Mouse (Mus musculus): ENCODE measurements around the gene Egfl6. TPM values are rescaled to one million over a fixed set of nuclear protein-coding genes. Genes with fewer than 3 reads are reported as not detected.
"Not testable (repeated sequence)": the region's sequence is repeated elsewhere in the genome, so short reads cannot be mapped to it uniquely, and the experiment has no call there.

Gene Egfl6
- total RNA-seq, 2 experiments from 2014 or later = 2.7 to 3.5 TPM

DNA sequence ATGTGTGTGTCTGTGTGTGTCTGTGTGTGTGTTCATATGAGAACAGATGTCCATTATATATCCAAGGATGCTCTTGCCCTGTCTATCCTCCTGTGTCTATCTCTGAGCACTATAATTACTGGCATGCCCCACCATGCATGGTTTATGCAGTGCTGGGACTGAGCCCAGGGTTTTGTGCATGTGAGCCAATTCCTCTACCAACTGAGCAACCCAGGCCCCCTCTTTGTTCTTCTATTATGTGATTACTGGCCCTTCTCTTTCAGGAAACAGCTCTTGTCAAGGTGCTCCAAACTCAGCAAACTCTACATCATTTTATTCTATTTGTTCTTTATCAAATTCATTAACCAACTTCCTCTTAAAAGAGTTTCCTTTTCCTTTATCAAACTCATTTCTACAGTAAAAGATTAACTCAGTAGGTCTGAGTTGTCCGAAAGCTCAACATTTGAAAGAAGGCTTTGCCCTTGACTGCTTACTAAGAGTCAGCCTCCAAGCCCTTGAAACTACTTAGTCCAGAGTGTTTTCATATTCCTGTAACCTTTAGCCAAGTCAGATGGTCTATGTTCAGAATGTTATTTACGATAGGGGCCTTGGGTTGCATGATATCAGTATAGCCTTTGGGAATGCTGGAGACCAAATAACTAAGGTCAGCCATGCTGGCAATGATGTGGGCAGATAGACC, 59.7 kb downstream of the Egfl6 start:
- intact Hi-C loops (cut with DNase I) = no loop called here
- DNase-seq (ENCODE audit: low spot score in 2 of 2) = no peak

DNA sequence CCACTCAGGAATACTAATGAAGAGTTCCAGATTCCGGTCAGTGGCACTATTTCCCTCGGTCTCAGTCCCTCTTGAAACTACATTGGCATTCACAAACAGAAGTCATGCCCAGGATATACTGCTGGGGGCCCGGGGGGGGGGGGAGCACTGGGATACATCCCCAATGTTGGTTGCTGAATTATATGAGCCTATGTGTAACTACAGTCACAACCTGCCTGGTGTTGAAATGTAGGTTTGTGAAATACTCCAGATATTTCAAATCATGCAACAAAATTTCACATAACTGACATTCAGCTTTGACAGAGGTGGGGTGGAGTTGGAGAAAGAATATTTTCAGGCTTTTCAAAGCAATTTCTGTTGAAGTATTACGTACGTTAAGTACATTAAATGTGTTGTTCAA, 64.7 kb downstream of the Egfl6 start:
- intact Hi-C loops (cut with DNase I) = no loop called here
- DNase-seq (ENCODE audit: low spot score in 2 of 2) = no peak

DNA sequence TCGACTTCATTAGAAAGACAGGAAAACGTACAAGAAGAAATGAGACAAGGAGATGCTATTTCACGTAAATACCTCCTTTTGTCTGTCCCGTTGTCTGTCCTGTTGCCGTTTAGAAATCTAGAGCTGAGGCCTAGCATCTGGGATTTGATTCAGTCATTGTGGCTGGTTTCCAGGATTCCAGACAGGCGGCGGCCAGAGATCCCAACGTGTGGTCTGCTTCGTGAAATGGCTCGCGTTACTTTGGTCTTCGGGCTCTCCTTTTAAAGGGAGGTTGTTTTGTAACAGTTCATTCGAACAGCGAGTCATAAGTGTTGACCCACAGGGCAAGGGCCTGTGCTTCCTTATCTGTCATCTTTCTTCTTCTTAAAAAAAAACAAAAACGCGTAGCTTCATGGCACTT, 67.2 kb downstream of the Egfl6 start, which contains the start of gene Tceanc:
Gene Tceanc (minus strand): TSS at position 223 of the 400 bp plus-strand sequence.
- DNase-seq (ENCODE audit: low spot score in 2 of 2) = no peak
- intact Hi-C loops (cut with DNase I) = no loop called here

DNA sequence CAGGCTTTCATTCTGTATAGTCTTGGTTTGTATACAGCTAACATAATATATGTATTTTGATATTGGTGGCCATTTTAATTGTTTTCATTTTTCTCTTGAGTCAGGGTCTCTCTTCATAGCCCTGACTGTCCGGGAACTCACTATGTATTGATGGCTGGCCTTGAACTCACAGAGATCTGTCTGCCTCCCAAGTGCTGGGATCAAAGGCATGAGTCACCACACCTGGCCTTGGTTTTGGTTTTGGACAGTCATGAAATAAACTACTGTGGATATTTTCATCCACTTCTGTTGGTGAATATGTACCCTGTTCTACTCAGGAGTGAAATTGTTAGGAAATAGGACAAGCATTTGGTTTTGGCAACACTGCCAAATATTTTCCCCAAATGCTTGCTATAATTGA, 68.9 kb downstream of the Egfl6 start:
- DNase-seq (ENCODE audit: low spot score in 2 of 2) = no peak
- intact Hi-C loops (cut with DNase I) = no loop called here

DNA sequence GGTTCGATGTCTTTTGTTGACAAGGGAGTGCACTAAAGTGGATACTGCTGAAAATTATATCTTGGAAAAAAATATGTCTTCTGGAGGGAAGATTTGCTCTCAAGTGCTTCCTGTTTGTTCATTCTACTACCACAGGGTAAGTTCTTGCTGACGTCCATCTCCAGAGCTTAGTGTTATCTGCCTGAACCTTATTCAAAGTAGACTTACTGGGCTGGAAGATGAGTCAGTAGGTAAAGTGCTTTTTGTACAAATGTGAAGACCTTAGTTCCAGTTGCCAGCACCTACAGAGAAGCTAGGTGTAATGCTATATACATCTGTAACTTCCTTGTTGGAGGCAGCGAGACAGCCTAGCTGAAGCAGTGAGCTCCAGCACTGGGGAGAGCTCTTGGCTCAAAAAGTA, 69.6 kb downstream of the Egfl6 start:
- DNase-seq (ENCODE audit: low spot score in 2 of 2) = no peak
- intact Hi-C loops (cut with DNase I) = no loop called here

DNA sequence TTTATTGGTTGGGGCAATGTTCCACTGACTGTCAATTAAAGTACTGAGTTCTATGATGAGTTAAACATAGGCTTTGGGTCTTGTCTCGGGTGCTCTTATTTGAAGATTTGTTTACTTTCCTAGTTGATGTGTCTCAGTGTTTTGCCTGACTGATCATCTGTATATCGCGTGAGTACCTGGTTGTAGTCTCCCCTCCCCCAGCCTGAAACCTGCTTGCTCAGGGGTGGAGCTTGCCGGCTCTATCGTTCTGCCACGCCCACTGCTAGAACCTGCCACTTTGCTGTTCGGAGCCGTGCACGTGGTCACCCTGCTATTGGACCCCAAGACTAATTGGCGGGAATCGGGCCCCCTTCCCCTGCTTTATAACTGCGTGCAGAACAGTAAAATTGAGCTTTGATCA, 71.5 kb downstream of the Egfl6 start:
- intact Hi-C loops (cut with DNase I); DNase-seq (ENCODE audit: low spot score in 2 of 2): not testable (repeated sequence)

DNA sequence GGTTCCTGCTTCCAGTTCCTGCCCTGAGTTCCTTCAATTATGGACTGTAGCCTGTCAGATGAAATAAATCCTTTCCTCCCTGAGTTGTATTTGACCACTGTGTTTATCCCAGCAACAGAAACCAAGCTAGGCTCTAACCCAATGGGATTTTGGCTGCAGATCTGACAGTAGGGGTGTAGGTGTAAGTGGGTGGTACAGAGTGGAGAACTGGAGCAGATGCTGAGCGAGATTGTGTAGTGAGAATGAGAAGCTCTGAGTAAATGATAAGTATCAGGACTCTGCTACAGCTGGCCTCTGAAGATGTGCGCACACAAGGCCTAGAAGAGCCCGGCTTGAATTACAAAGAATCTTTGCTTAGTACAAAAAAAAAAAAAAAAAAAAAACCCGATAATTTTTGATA, 73.4 kb downstream of the Egfl6 start:
- intact Hi-C loops (cut with DNase I) = no loop called here
- no peak for DNase-seq (ENCODE audit: low spot score in 2 of 2)

DNA sequence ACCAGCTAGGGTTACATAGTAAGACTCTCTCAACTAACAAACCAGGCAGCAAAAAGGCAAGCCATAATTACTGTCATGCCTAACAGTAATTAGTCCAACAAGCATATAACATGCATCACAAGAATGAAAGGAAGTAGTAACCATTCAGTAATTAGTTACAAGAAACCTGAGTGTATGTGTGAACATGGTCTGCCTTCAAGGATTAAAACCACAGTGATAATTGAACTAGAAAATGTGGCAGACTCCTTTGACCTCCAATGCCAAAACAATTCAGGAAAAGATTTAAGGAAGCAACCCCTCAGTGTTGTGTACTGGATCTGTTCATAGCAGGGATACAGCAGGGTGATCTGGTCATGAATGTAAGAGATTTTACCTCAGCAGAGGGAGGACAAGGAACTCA, 74.4 kb downstream of the Egfl6 start:
- no peak for DNase-seq (ENCODE audit: low spot score in 2 of 2)
- intact Hi-C loops (cut with DNase I) = no loop called here

DNA sequence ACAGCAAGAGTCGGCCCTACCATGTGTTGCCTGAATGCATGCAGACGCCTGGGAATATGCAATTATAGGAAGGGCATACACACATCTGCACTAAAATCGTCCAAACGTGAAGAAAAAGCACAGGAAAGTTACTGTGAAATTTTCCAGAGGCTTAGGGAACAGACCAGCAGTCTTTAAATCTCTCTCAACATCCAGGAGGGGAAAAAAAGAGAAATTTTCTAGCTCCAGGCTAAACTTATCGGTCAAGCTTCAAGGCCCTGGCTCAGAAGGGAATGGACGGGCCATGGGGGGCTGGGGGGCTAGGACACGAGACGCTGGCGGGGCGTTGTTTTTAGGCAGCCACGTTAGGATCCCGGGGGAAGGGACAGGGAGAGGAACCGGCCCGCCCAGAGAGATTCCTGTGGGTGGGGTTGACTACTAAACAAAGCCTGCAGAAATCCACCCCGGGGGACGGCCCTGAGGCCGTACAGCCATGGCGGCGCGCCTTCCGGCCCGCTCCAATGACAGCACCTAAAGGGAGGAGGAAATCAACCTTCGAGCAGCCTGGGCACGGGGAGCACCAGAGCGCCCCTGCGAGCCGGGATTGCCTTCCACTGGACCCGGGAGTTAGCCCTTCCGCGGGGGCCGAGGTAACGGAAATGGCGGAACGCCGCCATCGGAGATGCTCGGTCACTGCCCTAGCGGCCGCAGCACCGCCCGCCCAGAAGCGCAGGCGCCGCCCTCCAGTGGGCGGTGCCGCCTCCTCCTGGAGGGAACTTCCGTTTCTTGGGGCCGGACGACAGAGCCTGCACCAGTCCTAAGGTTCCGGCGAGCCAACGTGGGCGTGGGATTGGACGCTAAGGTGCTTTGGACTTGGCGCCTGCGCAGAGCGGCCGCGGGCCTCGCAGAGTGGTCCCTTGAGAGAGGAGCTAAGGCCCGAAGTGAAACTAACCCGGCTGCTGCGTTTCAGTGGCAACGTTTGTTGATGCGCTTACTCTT, 75.5 kb downstream of the Egfl6 start:
- DNase-seq (ENCODE audit: low spot score in 2 of 2) = peak; percentile 89 to 94

DNA sequence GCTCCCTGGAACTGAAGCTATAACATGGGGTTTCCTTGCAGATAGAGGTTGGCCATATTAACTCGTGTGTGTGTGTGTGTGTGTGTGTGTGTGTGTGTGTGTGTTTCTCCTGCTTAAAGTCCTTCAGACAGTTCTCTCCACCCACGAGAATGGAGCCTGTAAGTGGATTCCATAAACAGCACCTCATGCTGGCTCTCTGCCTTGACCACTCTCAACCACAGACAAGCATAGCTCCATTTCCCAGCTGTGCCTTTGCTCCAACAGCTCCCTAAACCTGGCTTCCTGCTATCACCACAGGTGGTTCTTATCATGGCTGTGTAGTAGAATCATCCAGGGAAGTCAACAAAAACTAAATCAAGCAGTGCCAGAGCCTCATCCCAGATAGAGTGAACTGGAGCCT, 81.1 kb downstream of the Egfl6 start:
- DNase-seq (ENCODE audit: low spot score in 2 of 2) = peak in 1 of 2 experiments; percentile 4
- intact Hi-C loops (cut with DNase I) = no loop called here

More for the DNA sequence above, 75.5 kb downstream of the Egfl6 start:
- intact Hi-C loops (cut with DNase I) = no loop called here

DNA sequence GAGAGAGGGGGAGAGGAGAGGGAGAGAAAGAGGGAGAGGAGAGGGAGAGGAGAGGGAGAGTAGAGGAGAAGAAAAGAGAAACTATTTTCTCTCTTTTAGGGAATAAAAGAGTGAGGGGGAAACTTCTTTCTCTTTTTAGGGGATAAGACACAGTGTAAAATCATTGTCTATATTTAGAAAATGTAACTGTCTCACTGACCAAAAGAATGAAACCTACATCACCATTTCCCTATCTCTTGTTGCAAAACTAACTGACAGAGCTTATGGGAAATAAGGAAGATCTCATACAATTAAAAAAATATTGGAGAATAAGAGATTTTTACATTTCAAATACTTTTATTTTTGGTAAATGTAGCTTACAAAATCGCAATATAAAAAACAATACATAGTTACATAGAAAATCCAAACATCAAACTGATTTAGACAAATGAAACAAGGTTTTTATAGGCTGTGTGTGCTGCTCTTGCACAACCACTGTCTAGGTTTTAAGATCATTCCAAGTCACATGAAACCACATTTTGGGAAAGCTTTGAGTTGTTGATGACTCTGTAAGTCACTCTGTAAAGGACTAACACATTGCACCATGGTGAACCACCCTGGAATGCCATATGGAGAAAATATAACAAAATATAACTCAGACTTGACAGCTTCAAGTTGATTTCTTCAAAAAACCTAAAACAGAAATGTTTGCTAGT, 85.9 kb downstream of the Egfl6 start:
- no peak for DNase-seq (ENCODE audit: low spot score in 2 of 2)
- intact Hi-C loops (cut with DNase I) = no loop called here

DNA sequence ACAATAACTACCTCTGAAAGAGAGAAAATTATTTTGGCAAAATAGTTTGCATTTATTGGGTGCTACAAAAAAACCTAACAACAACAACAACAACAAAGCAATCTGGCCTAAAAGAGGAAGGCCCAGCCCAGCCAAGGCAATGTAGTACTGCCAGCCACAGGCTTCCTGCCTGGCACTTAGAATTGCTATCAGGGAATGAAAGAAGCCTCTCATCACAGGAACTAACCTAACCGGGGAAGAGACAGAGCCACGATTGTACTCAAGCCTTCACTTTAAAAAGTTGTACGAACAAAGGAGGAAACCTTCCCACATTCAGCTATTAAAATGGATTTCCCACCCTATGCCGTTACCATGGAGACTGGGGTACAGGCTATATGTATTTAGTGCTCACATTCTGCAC, 87.7 kb downstream of the Egfl6 start:
- peak in 1 of 2 experiments; percentile 1 for DNase-seq (ENCODE audit: low spot score in 2 of 2)
- intact Hi-C loops (cut with DNase I) = no loop called here

DNA sequence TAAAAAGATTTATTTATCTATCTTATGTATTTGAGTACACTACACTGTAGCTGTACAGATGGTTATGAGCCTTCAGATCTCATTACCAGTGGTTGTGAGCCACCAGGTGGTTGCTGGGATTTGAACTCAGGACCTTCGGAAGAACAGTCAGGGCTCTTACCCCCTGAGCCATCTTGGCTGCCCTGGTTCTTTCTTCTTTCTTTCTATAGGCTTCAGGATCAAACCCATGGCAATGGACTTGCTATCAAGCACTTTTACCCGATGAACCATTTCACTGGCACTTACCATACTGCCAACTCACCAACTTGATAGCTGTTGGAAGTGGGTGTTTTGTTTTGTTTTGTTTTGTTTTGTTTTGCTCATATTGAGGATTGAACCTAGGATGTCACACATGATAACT, 90.5 kb downstream of the Egfl6 start:
- DNase-seq (ENCODE audit: low spot score in 2 of 2) = no peak
- intact Hi-C loops (cut with DNase I) = no loop called here

DNA sequence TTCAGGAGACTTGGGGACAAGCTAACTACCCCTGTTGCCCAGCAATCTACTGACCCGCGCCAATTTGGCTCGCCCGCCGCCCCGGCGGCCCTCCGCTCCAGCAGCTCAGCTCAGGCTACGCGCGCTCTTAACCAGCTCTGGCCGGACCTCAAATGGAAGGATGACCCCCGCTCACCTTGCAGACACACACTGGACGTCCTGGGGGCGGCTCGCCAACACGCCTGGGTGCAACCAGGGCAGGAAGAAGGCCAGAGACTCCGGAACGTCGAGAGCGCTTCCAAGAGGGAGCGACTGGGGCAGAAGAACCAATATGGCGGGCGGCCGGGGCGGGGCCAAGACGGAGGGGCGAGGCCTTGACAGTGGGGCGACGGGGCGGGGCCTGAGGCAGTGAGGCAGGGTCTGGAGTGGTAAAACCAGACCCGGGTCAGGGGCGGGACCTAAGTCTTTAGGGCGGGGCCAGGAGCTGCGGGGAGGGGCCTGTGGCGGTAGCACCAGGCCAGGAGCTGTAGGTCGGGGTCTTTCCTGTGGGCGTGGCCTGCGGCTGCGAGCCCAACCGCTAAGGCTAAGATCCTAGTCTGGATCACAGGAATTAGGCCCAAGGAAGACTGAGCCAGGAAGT, 106.0 kb downstream of the Egfl6 start, which contains the start of gene Rab9:
Gene Rab9 (minus strand): TSS at position 503 of the 619 bp plus-strand sequence.
- DNase-seq (ENCODE audit: low spot score in 2 of 2) = peak; percentile 84 to 85
- intact Hi-C loops (cut with DNase I) = no loop called here

DNA sequence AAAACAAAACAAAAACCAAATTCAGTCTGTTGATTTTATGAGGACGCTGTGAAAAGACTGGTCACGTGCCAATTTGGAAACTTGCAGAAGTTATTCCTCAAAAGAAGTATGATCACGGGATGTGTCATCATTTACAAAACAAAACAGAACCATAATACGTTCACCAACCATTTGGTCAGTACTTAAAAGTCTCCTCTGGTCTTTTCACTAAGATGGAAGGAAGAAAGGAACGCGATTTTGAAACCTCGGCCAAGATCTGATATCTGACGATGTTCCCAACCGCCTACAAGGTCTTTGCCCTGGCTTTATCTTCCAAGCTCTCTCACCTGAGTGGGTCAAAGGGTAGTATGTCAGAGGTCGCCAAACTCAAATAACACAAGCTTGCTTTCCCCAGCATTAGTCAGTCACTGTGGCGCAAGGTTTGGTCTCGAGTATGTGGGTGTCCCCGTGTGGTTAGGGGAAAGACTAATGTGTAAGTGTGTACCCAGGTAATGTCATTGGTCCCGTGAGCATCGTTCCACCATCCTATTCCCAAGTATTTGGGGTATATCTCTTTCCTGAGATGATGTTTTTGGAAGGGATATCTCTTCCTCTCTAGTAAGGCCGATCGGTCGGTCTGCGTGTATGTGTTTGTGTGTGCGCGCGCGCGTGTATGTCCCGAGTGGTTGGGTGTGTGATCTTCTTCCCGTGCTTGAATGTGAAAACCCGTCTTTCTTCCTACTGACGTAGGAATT, 106.7 kb downstream of the Egfl6 start:
- intact Hi-C loops (cut with DNase I) = no loop called here
- DNase-seq (ENCODE audit: low spot score in 2 of 2) = peak; percentile 2 to 7

DNA sequence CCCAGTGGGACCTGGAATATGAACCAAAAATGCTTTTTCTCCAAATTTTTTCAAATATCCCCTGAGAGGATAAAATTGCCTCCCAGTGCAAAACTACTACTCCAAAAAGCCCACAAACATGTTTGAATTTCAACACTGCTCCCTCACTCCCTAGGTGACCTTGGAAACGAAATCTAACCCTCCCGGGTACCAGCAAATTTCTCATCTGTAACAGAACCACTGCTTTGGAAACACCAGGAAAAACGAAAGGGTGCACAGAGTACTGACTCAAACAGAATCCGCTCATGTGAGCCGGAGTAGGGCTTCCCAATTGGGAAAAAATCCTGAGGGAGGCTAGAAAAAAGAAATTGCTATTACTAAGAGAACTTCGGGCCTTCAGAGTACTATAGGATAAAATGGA, 108.1 kb downstream of the Egfl6 start:
- intact Hi-C loops (cut with DNase I) = no loop called here
- no peak for DNase-seq (ENCODE audit: low spot score in 2 of 2)

All from left cerebral cortex, postnatal 14 days (tissue).